Mouse (Mus musculus): Measurements from ENCODE around the gene Il1r2. TPM values are rescaled to one million over a fixed set of nuclear protein-coding genes. Genes with fewer than 3 reads are reported as not detected.

Gene Il1r2
- polyA plus RNA-seq, 1 experiment from 2014 or later: 1.2 TPM

- H3K4me2 ChIP-seq (ENCODE audit: low read length): no peak overlapping the region
- no peaks in the 10 kb centered on the region for H3K9me3 ChIP-seq (replicated peaks; ENCODE audit: control insufficient read depth, low read length, poor library complexity, severe bottlenecking)
- no peak overlapping the region for H3K9ac ChIP-seq (ENCODE audit: low read depth, low read length)
- H3K4me1 ChIP-seq (ENCODE audit: control insufficient read depth, insufficient read depth, low read length): no peaks in the 10 kb centered on the region
- 100% methylated on average over 2 of the region's 2 CpGs for WGBS
- no peaks in the 10 kb centered on the region for H3K27me3 ChIP-seq (ENCODE audit: control insufficient read depth, insufficient read depth, low read depth, low read length)
- no peak for ATAC-seq
- H3K36me3 ChIP-seq (ENCODE audit: control insufficient read depth, insufficient read depth, low read length): no peaks in the 10 kb centered on the region
- H3K4me3 ChIP-seq (ENCODE audit: low read depth, low read length): no peak overlapping the region
- no peak overlapping the region for H3K27ac ChIP-seq (ENCODE audit: low read length)
Observed at GRCm38 (mm10) chr1:40077328-40077727, 3.4 kb downstream of the Il1r2 start.

GRCm38 (mm10) chr1:40081041-40081440 is 7.2 kb downstream of the Il1r2 start:
- Histone ChIP-seq H3K4me3 (ENCODE audit: low read depth, low read length) (no peak overlapping the region), H3K9me3 (replicated peaks; ENCODE audit: control insufficient read depth, low read length, poor library complexity, severe bottlenecking) (no peaks in the 10 kb centered on the region), H3K27ac (ENCODE audit: low read length) (no peak overlapping the region), H3K36me3 (ENCODE audit: control insufficient read depth, insufficient read depth, low read length) (no peaks in the 10 kb centered on the region), H3K9ac (ENCODE audit: low read depth, low read length) (no peak overlapping the region), H3K4me2 (ENCODE audit: low read length) (no peak overlapping the region), H3K4me1 (ENCODE audit: control insufficient read depth, insufficient read depth, low read length) (peaks cover 11% of the 10 kb centered on the region), H3K27me3 (ENCODE audit: control insufficient read depth, insufficient read depth, low read depth, low read length) (no peaks in the 10 kb centered on the region)
- 84% methylated on average over 2 of the region's 2 CpGs for WGBS
- no peak for ATAC-seq

GRCm38 (mm10) chr1:40084386-40084785 is 10.5 kb downstream of the Il1r2 start:
- ATAC-seq: no peak
- H3K27ac ChIP-seq (ENCODE audit: low read length): no peak overlapping the region
- WGBS: 74% methylated on average over 3 of the region's 3 CpGs

GRCm38 (mm10) chr1:40085403-40086182 is 11.7 kb downstream of the Il1r2 start:
- H3K9me3 ChIP-seq (replicated peaks; ENCODE audit: control insufficient read depth, low read length, poor library complexity, severe bottlenecking): no peaks in the 10 kb centered on the region
- H3K27ac ChIP-seq (ENCODE audit: low read length): peak overlapping the region; percentile 63
- H3K4me3 ChIP-seq (ENCODE audit: low read depth, low read length): peak overlapping the region; percentile 53
- no peaks in the 10 kb centered on the region for H3K36me3 ChIP-seq (ENCODE audit: control insufficient read depth, insufficient read depth, low read length)
- peak overlapping the region; percentile 62 for H3K9ac ChIP-seq (ENCODE audit: low read depth, low read length)
- H3K4me1 ChIP-seq (ENCODE audit: control insufficient read depth, insufficient read depth, low read length): peaks cover 12% of the 10 kb centered on the region
- no peaks in the 10 kb centered on the region for H3K27me3 ChIP-seq (ENCODE audit: control insufficient read depth, insufficient read depth, low read depth, low read length)
- ATAC-seq: peak; percentile 88
- 1% methylated on average over 25 of the region's 25 CpGs for WGBS
- H3K4me2 ChIP-seq (ENCODE audit: low read length): peak overlapping the region; percentile 85

More at GRCm38 (mm10) chr1:40084386-40084785, 10.5 kb downstream of the Il1r2 start:
- Histone ChIP-seq H3K4me3 (ENCODE audit: low read depth, low read length) (no peak overlapping the region), H3K9me3 (replicated peaks; ENCODE audit: control insufficient read depth, low read length, poor library complexity, severe bottlenecking) (no peaks in the 10 kb centered on the region), H3K4me2 (ENCODE audit: low read length) (peak overlapping the region; percentile 3; the same call in 1 of the 2 replicates), H3K9ac (ENCODE audit: low read depth, low read length) (no peak overlapping the region), H3K36me3 (ENCODE audit: control insufficient read depth, insufficient read depth, low read length) (no peaks in the 10 kb centered on the region), H3K27me3 (ENCODE audit: control insufficient read depth, insufficient read depth, low read depth, low read length) (no peaks in the 10 kb centered on the region), H3K4me1 (ENCODE audit: control insufficient read depth, insufficient read depth, low read length) (peaks cover 12% of the 10 kb centered on the region)

- ATAC-seq: no peak
- 89% methylated on average over 9 of the region's 9 CpGs for WGBS
- no peak overlapping the region for H3K9ac ChIP-seq (ENCODE audit: low read depth, low read length)
Observed at GRCm38 (mm10) chr1:40091160-40091559, 17.3 kb downstream of the Il1r2 start.

GRCm38 (mm10) chr1:40092541-40092940 is 18.7 kb downstream of the Il1r2 start:
- WGBS: 65% methylated on average over 6 of the region's 6 CpGs
- Histone ChIP-seq H3K4me1 (ENCODE audit: control insufficient read depth, insufficient read depth, low read length) (no peaks in the 10 kb centered on the region), H3K9me3 (replicated peaks; ENCODE audit: control insufficient read depth, low read length, poor library complexity, severe bottlenecking) (no peaks in the 10 kb centered on the region), H3K27me3 (ENCODE audit: control insufficient read depth, insufficient read depth, low read depth, low read length) (no peaks in the 10 kb centered on the region), H3K9ac (ENCODE audit: low read depth, low read length) (no peak overlapping the region), H3K4me3 (ENCODE audit: low read depth, low read length) (no peak overlapping the region), H3K36me3 (ENCODE audit: control insufficient read depth, insufficient read depth, low read length) (no peaks in the 10 kb centered on the region), H3K4me2 (ENCODE audit: low read length) (no peak overlapping the region), H3K27ac (ENCODE audit: low read length) (no peak overlapping the region)
- no peak for ATAC-seq

More at GRCm38 (mm10) chr1:40091160-40091559, 17.3 kb downstream of the Il1r2 start:
- H3K9me3 ChIP-seq (replicated peaks; ENCODE audit: control insufficient read depth, low read length, poor library complexity, severe bottlenecking): no peaks in the 10 kb centered on the region
- no peaks in the 10 kb centered on the region for H3K4me1 ChIP-seq (ENCODE audit: control insufficient read depth, insufficient read depth, low read length)
- no peaks in the 10 kb centered on the region for H3K36me3 ChIP-seq (ENCODE audit: control insufficient read depth, insufficient read depth, low read length)
- no peak overlapping the region for H3K4me3 ChIP-seq (ENCODE audit: low read depth, low read length)
- H3K27me3 ChIP-seq (ENCODE audit: control insufficient read depth, insufficient read depth, low read depth, low read length): no peaks in the 10 kb centered on the region
- no peak overlapping the region for H3K4me2 ChIP-seq (ENCODE audit: low read length)
- H3K27ac ChIP-seq (ENCODE audit: low read length): no peak overlapping the region

- H3K9me3 ChIP-seq (replicated peaks; ENCODE audit: control insufficient read depth, low read length, poor library complexity, severe bottlenecking): no peaks in the 10 kb centered on the region
- no peaks in the 10 kb centered on the region for H3K36me3 ChIP-seq (ENCODE audit: control insufficient read depth, insufficient read depth, low read length)
- 83% methylated on average over 3 of the region's 3 CpGs for WGBS
- no peak overlapping the region for H3K27ac ChIP-seq (ENCODE audit: low read length)
- H3K9ac ChIP-seq (ENCODE audit: low read depth, low read length): no peak overlapping the region
- no peak overlapping the region for H3K4me2 ChIP-seq (ENCODE audit: low read length)
- no peak for ATAC-seq
- no peaks in the 10 kb centered on the region for H3K27me3 ChIP-seq (ENCODE audit: control insufficient read depth, insufficient read depth, low read depth, low read length)
- no peak overlapping the region for H3K4me3 ChIP-seq (ENCODE audit: low read depth, low read length)
- no peaks in the 10 kb centered on the region for H3K4me1 ChIP-seq (ENCODE audit: control insufficient read depth, insufficient read depth, low read length)
Observed at GRCm38 (mm10) chr1:40094601-40095304, 20.9 kb downstream of the Il1r2 start.

- no peak overlapping the region for H3K4me2 ChIP-seq (ENCODE audit: low read length)
- H3K27me3 ChIP-seq (ENCODE audit: control insufficient read depth, insufficient read depth, low read depth, low read length): no peaks in the 10 kb centered on the region
- H3K9me3 ChIP-seq (replicated peaks; ENCODE audit: control insufficient read depth, low read length, poor library complexity, severe bottlenecking): no peaks in the 10 kb centered on the region
- H3K36me3 ChIP-seq (ENCODE audit: control insufficient read depth, insufficient read depth, low read length): no peaks in the 10 kb centered on the region
- H3K27ac ChIP-seq (ENCODE audit: low read length): no peak overlapping the region
- no peak overlapping the region for H3K4me3 ChIP-seq (ENCODE audit: low read depth, low read length)
- H3K9ac ChIP-seq (ENCODE audit: low read depth, low read length): no peak overlapping the region
- no peak for ATAC-seq
- H3K4me1 ChIP-seq (ENCODE audit: control insufficient read depth, insufficient read depth, low read length): no peaks in the 10 kb centered on the region
- WGBS: 24% methylated on average over 1 of the region's 1 CpGs
Observed at GRCm38 (mm10) chr1:40095585-40095984, 21.7 kb downstream of the Il1r2 start.

- no peak for ATAC-seq
- Histone ChIP-seq H3K27ac (ENCODE audit: low read length) (no peak overlapping the region), H3K4me1 (ENCODE audit: control insufficient read depth, insufficient read depth, low read length) (no peaks in the 10 kb centered on the region), H3K9me3 (replicated peaks; ENCODE audit: control insufficient read depth, low read length, poor library complexity, severe bottlenecking) (no peaks in the 10 kb centered on the region), H3K27me3 (ENCODE audit: control insufficient read depth, insufficient read depth, low read depth, low read length) (no peaks in the 10 kb centered on the region), H3K4me3 (ENCODE audit: low read depth, low read length) (no peak overlapping the region), H3K4me2 (ENCODE audit: low read length) (no peak overlapping the region), H3K9ac (ENCODE audit: low read depth, low read length) (no peak overlapping the region), H3K36me3 (ENCODE audit: control insufficient read depth, insufficient read depth, low read length) (no peaks in the 10 kb centered on the region)
- WGBS: 81% methylated on average over 4 of the region's 4 CpGs
Observed at GRCm38 (mm10) chr1:40106306-40106705, 32.4 kb downstream of the Il1r2 start.

All from midbrain, embryonic 16.5 days (tissue).